Mouse (Mus musculus) CH12.LX (cell line): ENCODE data around the gene Pfkfb4. TPM values are rescaled to one million over a fixed set of nuclear protein-coding genes. Genes with fewer than 3 reads are reported as not detected.

Experiments used
- DNase-seq: peaks from one replicate; pipeline ENCODE4 v3.0.0-alpha.2; 2013; ENCODE audit errors: extremely low read depth
- H3K27ac ChIP-seq: 2 replicates; pipeline ENCODE4 v1.5.1; 2012; ENCODE audit warnings: low read depth, mild to moderate bottlenecking, control low read depth, moderate library complexity; ENCODE audit not compliant: insufficient read depth
- H3K27me3 ChIP-seq: replicated peaks from 2 replicates; pipeline ENCODE3; 2012; ENCODE audit warnings: inconsistent platforms
- H3K36me3 ChIP-seq, 2 experiments: replicated peaks in 1 of 2; 2 replicates each; pipeline versions ENCODE3 to v1.6.1; 2012; ENCODE audit warnings: inconsistent platforms in 1 of 2, low read length in 1 of 2, mild to moderate bottlenecking in 1 of 2, mixed read lengths in 1 of 2, moderate library complexity in 1 of 2; ENCODE audit not compliant: control insufficient read depth in 1 of 2, insufficient read depth in 1 of 2
- H3K4me1 ChIP-seq, 2 experiments: 2 replicates each; pipeline ENCODE4 v1.6.1; 2012; ENCODE audit warnings: inconsistent platforms in 1 of 2, moderate library complexity in 1 of 2; ENCODE audit not compliant: insufficient read depth in 2 of 2, control insufficient read depth in 1 of 2
- H3K4me2 ChIP-seq: 2 replicates; pipeline ENCODE4 v1.6.1; 2012; ENCODE audit warnings: low read depth, mild to moderate bottlenecking, control low read depth; ENCODE audit not compliant: poor library complexity, insufficient read depth, severe bottlenecking
- H3K4me3 ChIP-seq, 3 experiments: fragments of 150-350 bp in 1 of 3; sonication (generic) in 1 of 3; replicated peaks in 1 of 3; 2 replicates each; pipeline versions ENCODE3 to v1.5.1; 2011 to 2012; ENCODE audit warnings: low read depth in 2 of 3, low read length in 2 of 3, mild to moderate bottlenecking in 2 of 3, moderate library complexity in 2 of 3, control low read depth in 1 of 3, improper control_type of control experiment in 1 of 3, inconsistent platforms in 1 of 3, mixed read lengths in 1 of 3; ENCODE audit not compliant: poor library complexity in 1 of 3
- H3K79me2 ChIP-seq: replicated peaks from 2 replicates; pipeline ENCODE4 v1.6.1; 2012; ENCODE audit warnings: mild to moderate bottlenecking, moderate library complexity; ENCODE audit not compliant: control insufficient read depth, poor library complexity, insufficient read depth, severe bottlenecking; ENCODE audit errors: extremely low read depth
- H3K9ac ChIP-seq: 2 replicates; pipeline ENCODE4 v1.6.1; 2012; ENCODE audit warnings: low read depth, mild to moderate bottlenecking, control low read depth, moderate library complexity; ENCODE audit not compliant: insufficient read depth
- H3K9me3 ChIP-seq: replicated peaks from 2 replicates; pipeline ENCODE3; 2012; ENCODE audit warnings: low read length, inconsistent platforms, mixed read lengths
- CHD1 ChIP-seq: IDR thresholded peaks from 2 replicates; pipeline ENCODE4 v1.6.1; 2012; ENCODE audit warnings: low read depth, low read length, improper control_type of control experiment, inconsistent platforms
- CTCF ChIP-seq, 2 experiments: IDR thresholded peaks in 1 of 2; conservative IDR thresholded peaks in 1 of 2; 2 replicates each; pipeline ENCODE4 v1.5.1; 2011 to 2012; ENCODE audit warnings: low read depth in 2 of 2, low read length in 2 of 2, improper control_type of control experiment in 1 of 2, inconsistent platforms in 1 of 2, mild to moderate bottlenecking in 1 of 2, moderate library complexity in 1 of 2
- ELF1 ChIP-seq: IDR thresholded peaks from 2 replicates; pipeline ENCODE4 v1.6.1; 2014; ENCODE audit warnings: low read depth, mild to moderate bottlenecking, inconsistent platforms, low read length, improper control_type of control experiment
- JUND ChIP-seq: conservative IDR thresholded peaks from 2 replicates; pipeline ENCODE4 v1.6.1; 2011; ENCODE audit warnings: low read depth, low read length, improper control_type of control experiment
- KAT2A ChIP-seq: IDR thresholded peaks from 2 replicates; pipeline ENCODE4 v1.6.1; 2012; ENCODE audit warnings: low read length, improper control_type of control experiment, inconsistent platforms; ENCODE audit not compliant: insufficient replicate concordance
- MAFK ChIP-seq: IDR thresholded peaks from 2 replicates; pipeline ENCODE4 v1.6.1; 2011; ENCODE audit warnings: low read length, improper control_type of control experiment; ENCODE audit not compliant: insufficient replicate concordance
- MAZ ChIP-seq: IDR thresholded peaks from 2 replicates; pipeline ENCODE4 v1.6.1; 2012; ENCODE audit warnings: low read depth, mild to moderate bottlenecking, inconsistent platforms, low read length, improper control_type of control experiment, moderate library complexity
- MEF2A ChIP-seq: IDR thresholded peaks from 2 replicates; pipeline ENCODE4 v1.6.1; 2014; ENCODE audit warnings: low read depth, mild to moderate bottlenecking, inconsistent platforms, low read length, improper control_type of control experiment, borderline replicate concordance
- MYC ChIP-seq: IDR thresholded peaks from 2 replicates; pipeline ENCODE4 v1.6.1; 2011; ENCODE audit warnings: low read depth, mild to moderate bottlenecking, improper control_type of control experiment, low read length
- PAX5 ChIP-seq: IDR thresholded peaks from 2 replicates; pipeline ENCODE4 v1.6.1; 2012; ENCODE audit warnings: low read length, inconsistent platforms, mixed read lengths
- POLR2A ChIP-seq: IDR thresholded peaks from 2 replicates; pipeline ENCODE4 v1.6.1; 2011; ENCODE audit warnings: low read depth, mild to moderate bottlenecking, improper control_type of control experiment, low read length
- RCOR1 ChIP-seq: conservative IDR thresholded peaks from 2 replicates; pipeline ENCODE4 v1.6.1; 2012; ENCODE audit warnings: low read depth, mild to moderate bottlenecking, inconsistent platforms, low read length, improper control_type of control experiment
- SIN3A ChIP-seq: IDR thresholded peaks from 2 replicates; pipeline ENCODE4 v1.6.1; 2012; ENCODE audit warnings: low read length, improper control_type of control experiment, inconsistent platforms
- TBP ChIP-seq: conservative IDR thresholded peaks from 2 replicates; pipeline ENCODE4 v1.6.1; 2011; ENCODE audit warnings: low read depth, low read length, improper control_type of control experiment
- TCF12 ChIP-seq: IDR thresholded peaks from 2 replicates; pipeline ENCODE4 v1.6.1; 2014; ENCODE audit warnings: low read depth, mild to moderate bottlenecking, inconsistent platforms, low read length, improper control_type of control experiment
- UBTF ChIP-seq: IDR thresholded peaks from 2 replicates; pipeline ENCODE4 v1.6.1; 2012; ENCODE audit warnings: low read depth, mild to moderate bottlenecking, inconsistent platforms, low read length, improper control_type of control experiment, moderate library complexity
- USF1 ChIP-seq: IDR thresholded peaks from 2 replicates; pipeline ENCODE4 v1.6.1; 2014; ENCODE audit warnings: low read depth, mild to moderate bottlenecking, inconsistent platforms, low read length, improper control_type of control experiment
- ZMIZ1 ChIP-seq: IDR thresholded peaks from 2 replicates; pipeline ENCODE4 v1.6.1; 2012; ENCODE audit warnings: low read depth, mild to moderate bottlenecking, inconsistent platforms, low read length, improper control_type of control experiment
- dilution Hi-C: fragments of 300-500 bp; cut with MboI; formaldehyde crosslinking; loops from 2 replicates; pipeline ENCODE4 v1.14.3; 2020; ENCODE audit warnings: low sequenced_read_pairs; ENCODE audit not compliant: extremely low pct_unique_long_range_greater_than_20kb, extremely low pct_ligation_motif_present
- in situ Hi-C: fragments of 300-500 bp; cut with MboI; formaldehyde crosslinking; loops from 3 replicates; pipeline ENCODE4 v1.14.3; 2019; ENCODE audit warnings: low sequenced_read_pairs, low pct_ligation_motif_present, low pct_unique_long_range_greater_than_20kb, mixed read lengths
- polyA plus RNA-seq: library from polyadenylated mRNA; unstranded; fragments of >175 nt; gene quantifications from 2 replicates; pipeline ENCODE4 v1.2.1, GENCODE M21; 2012; ENCODE audit warnings: low read depth; ENCODE audit not compliant: insufficient read length
- total RNA-seq, 2 experiments: library from RNA; depleted of rRNA; stranded (reverse); fragments of 300-350 nt in 1 of 2; fragments of >200 nt in 1 of 2; gene quantifications; 2 replicates each; pipeline ENCODE4 v1.2.3; 2012 to 2014

Gene Pfkfb4
- total and polyA plus RNA-seq, 3 experiments = 5.1 to 6.7 (median 5.9) TPM

DNA sequence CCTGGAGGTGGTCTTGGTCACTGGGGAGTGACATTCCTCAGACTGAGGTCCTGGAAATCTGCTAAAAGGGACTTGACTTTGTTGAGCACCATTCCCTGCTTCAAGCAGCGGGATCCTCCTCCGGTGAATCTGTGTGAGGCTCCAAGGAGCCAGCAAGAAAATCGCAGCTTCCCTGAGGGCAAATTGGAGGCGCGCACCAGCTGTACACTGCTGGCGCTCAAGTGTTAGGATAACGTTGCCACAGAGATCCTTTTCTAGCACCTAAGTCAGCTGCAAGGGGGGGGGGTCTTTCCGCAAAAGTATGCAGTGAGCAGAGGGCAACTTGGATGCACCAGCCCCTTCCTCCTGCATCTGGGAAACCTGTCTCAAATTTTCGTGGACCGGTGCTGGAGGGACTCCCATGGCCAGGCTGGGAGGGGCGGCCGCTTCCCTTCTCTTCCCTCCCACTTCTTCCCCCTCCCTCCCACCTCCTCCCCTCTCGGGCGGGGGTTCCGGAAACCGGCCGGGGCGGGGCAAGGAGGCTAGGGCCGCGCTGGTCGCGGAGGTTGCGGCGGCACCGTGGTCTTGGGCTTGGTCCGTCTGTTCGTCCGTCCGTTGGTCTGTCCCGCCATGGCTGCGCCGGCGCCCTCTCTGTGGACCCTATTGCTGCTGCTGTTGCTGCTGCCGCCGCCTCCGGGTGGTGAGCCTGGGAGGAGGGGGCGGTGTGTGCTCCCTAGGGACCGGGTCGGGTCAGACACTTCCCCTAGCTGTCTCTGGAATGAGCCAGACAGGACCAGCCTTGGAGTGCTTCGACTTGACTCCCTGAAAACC, 46.7 kb downstream of the Pfkfb4 start, which contains the start of gene Shisa5:
TSS of gene Shisa5 (plus strand) at position 480 of the 810 bp plus-strand sequence.
- no peaks in the 10 kb centered on the region for H3K79me2 ChIP-seq
- dilution Hi-C loops = no loop called here
- peaks cover 0 to 14% of the 10 kb centered on the region in 2 experiments for H3K36me3 ChIP-seq
- no peaks in the 10 kb centered on the region for H3K27me3 ChIP-seq
- peaks cover 16 to 21% of the 10 kb centered on the region in 2 experiments for H3K4me1 ChIP-seq
- TF ChIP-seq TBP (no peak), USF1 (no peak), MYC (no peak), KAT2A (0 out of 2 replicates have a peak, but pooled peaks have one; percentile 19), CHD1 (no peak), MAFK (no peak), MEF2A (no peak), UBTF (no peak), TCF12 (peak; percentile 5; the same call in 1 of the 2 replicates), POLR2A (peak; percentile 55), MAZ (peak; percentile 99), ELF1 (peak; percentile 53; the same call in 1 of the 2 replicates), PAX5 (no peak), RCOR1 (no peak), CTCF (conservative IDR thresholded peaks at IDR 0.05 in 1 of 2, IDR thresholded peaks at IDR 0.05 in 1 of 2; ENCODE audit: low read depth in 2 of 2, low read length in 2 of 2) (no peak)
- in situ Hi-C loops = no loop called here
- no peak for DNase-seq
- peak within 1 kb of the TSS; percentile 69 for H3K4me2 ChIP-seq
- H3K9me3 ChIP-seq = no peaks in the 10 kb centered on the region
- no peak within 1 kb of the TSS for H3K27ac ChIP-seq
- peak within 1 kb of the TSS; percentile 46 for H3K9ac ChIP-seq
- H3K4me3 ChIP-seq = peak within 1 kb of the TSS; percentile 63 to 77 (median 69)

DNA sequence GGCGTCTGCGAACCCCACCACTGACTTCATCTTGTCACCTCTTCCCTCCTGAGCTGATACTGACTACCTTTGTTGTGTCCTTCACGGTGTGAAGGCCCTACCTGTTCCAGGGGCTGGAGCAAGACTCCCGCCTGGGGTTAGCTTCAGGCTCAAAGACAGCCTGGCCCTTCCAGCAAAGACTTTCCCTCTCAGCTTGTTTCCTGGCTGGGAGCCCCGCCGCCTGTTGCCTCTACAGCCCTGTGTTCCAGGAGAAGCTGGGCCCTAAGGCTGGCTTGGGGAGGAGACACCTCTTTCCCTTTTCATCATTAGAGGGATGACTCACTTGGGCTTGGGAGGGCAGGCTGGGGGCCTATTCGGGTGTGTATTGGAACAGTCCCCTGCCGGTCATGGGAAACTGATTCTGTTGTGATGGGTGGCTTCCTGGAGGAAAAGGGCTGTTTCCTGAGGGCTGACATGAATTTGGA, 47.4 kb downstream of the Pfkfb4 start:
- in situ Hi-C loops (no loop called here), dilution Hi-C loops (no loop called here)
- Histone ChIP-seq H3K4me1 (peaks cover 16 to 21% of the 10 kb centered on the region in 2 experiments), H3K4me3 (peak overlapping the region; percentile 63 to 77 (median 69)), H3K36me3 (peaks cover 0 to 14% of the 10 kb centered on the region in 2 experiments), H3K79me2 (no peaks in the 10 kb centered on the region), H3K4me2 (peak overlapping the region; percentile 69), H3K9me3 (no peaks in the 10 kb centered on the region), H3K27ac (no peak overlapping the region), H3K27me3 (no peaks in the 10 kb centered on the region)
- DNase-seq = no peak
- TF ChIP-seq ZMIZ1 (no peak), RCOR1 (no peak), SIN3A (no peak), JUND (no peak)
- TF ChIP-seq, all 38 proteins: peak for 0
- H3K9ac ChIP-seq = peak overlapping the region; percentile 46; the same call in 1 of the 2 replicates
